Mouse (Mus musculus) liver, embryonic 11.5 days (tissue): ENCODE data around the gene Rpgr. TPM values are rescaled to one million over a fixed set of nuclear protein-coding genes. Genes with fewer than 3 reads are reported as not detected.

Source experiments
- ATAC-seq: fragments of 200-750 bp; cut with Nextera tagmentation; replicated peaks from 2 replicates; pipeline ENCODE4 v1.8.0; 2017; ENCODE audit warnings: moderate number of reproducible peaks, mild to moderate bottlenecking, moderate TSS enrichment, moderate library complexity; ENCODE audit not compliant: low FRiP score
- DNase-seq: peaks from one replicate; pipeline ENCODE4 v3.0.0-alpha.2; 2017; ENCODE audit warnings: low spot score
- H3K27ac ChIP-seq: fragments of 300-500 bp; sonication (generic); 2 replicates; pipeline ENCODE4 v1.5.1; 2014; ENCODE audit warnings: mild to moderate bottlenecking, low read depth, low read length, control low read depth
- H3K27me3 ChIP-seq: fragments of 300-500 bp; sonication (generic); replicated peaks from 2 replicates; pipeline ENCODE4 v1.6.1; 2014; ENCODE audit warnings: low read length, mixed read lengths; ENCODE audit not compliant: control insufficient read depth, insufficient read depth
- H3K36me3 ChIP-seq: fragments of 300-500 bp; sonication (generic); 2 replicates; pipeline ENCODE4 v1.6.1; 2014; ENCODE audit warnings: mild to moderate bottlenecking, low read length, moderate library complexity, mixed read lengths; ENCODE audit not compliant: control insufficient read depth, insufficient read depth
- H3K4me1 ChIP-seq: fragments of 300-500 bp; sonication (generic); replicated peaks from 2 replicates; pipeline ENCODE4 v1.6.1; 2014; ENCODE audit warnings: low read length, mixed read lengths; ENCODE audit not compliant: control insufficient read depth, insufficient read depth
- H3K4me2 ChIP-seq: fragments of 300-500 bp; sonication (generic); 2 replicates; pipeline ENCODE4 v1.6.1; 2014; ENCODE audit warnings: mild to moderate bottlenecking, control low read depth, moderate library complexity
- H3K4me3 ChIP-seq: fragments of 300-500 bp; sonication (generic); 2 replicates; pipeline ENCODE4 v1.5.1; 2014; ENCODE audit warnings: low read depth, low read length, control low read depth
- H3K9ac ChIP-seq: fragments of 300-500 bp; sonication (generic); 2 replicates; pipeline ENCODE4 v1.6.1; 2014; ENCODE audit warnings: low read depth, low read length, control low read depth
- H3K9me3 ChIP-seq: fragments of 300-500 bp; sonication (generic); 2 replicates; pipeline ENCODE4 v1.6.1; 2016; ENCODE audit warnings: low read length, inconsistent platforms, mixed read lengths; ENCODE audit not compliant: control insufficient read depth
- WGBS: fragments of 180-500 bp; shearing (Covaris S2); extraction: QIAGEN DNeasy Blood & Tissue Kit; methylation state at CpG from one replicate; pipeline ENCODE4 v1.1.7; 2014; 5-methylcytosine and 5-hydroxymethylcytosine counted together
- polyA plus RNA-seq: library from polyadenylated mRNA; unstranded; fragments of >200 nt; fragmentation: Nextera tagmentation; extraction: Ambion mirVana; gene quantifications from 2 replicates; pipeline ENCODE4 v1.2.1, GENCODE M21; 2014

Gene Rpgr
- polyA plus RNA-seq, 1 experiment from 2014 or later, result 9.6 TPM

- no peaks in the 10 kb centered on the region for H3K9me3 ChIP-seq
- no peaks in the 10 kb centered on the region for H3K36me3 ChIP-seq
- H3K4me1 ChIP-seq, result no peaks in the 10 kb centered on the region
- no peak overlapping the region for H3K4me3 ChIP-seq
- no peak overlapping the region for H3K9ac ChIP-seq
- DNase-seq (no peak), ATAC-seq (no peak)
- no peak overlapping the region for H3K27ac ChIP-seq
- WGBS, result 76% methylated on average over 1 of the region's 1 CpGs
- no peaks in the 10 kb centered on the region; the same call in 1 of the 2 replicates for H3K27me3 ChIP-seq
- no peak overlapping the region for H3K4me2 ChIP-seq
Observed at GRCm38 (mm10) chrX:10063781-10064180, 152.9 kb downstream of the Rpgr start.

- Histone ChIP-seq H3K4me3 (no peak overlapping the region), H3K27ac (no peak overlapping the region)
- no peak for ATAC-seq
Observed at GRCm38 (mm10) chrX:10063361-10063760, 153.4 kb downstream of the Rpgr start.

GRCm38 (mm10) chrX:10062201-10062600 lies 154.5 kb downstream of the Rpgr start:
- Histone ChIP-seq H3K4me3 (no peak overlapping the region), H3K9me3 (no peaks in the 10 kb centered on the region), H3K4me2 (no peak overlapping the region), H3K4me1 (no peaks in the 10 kb centered on the region), H3K27me3 (no peaks in the 10 kb centered on the region; the same call in 1 of the 2 replicates), H3K27ac (no peak overlapping the region), H3K36me3 (no peaks in the 10 kb centered on the region), H3K9ac (no peak overlapping the region)
- ATAC-seq (no peak), DNase-seq (no peak)
- 81% methylated on average over 4 of the region's 4 CpGs for WGBS

More at GRCm38 (mm10) chrX:10063361-10063760, 153.4 kb downstream of the Rpgr start:
- 61% methylated on average over 2 of the region's 2 CpGs for WGBS
- H3K4me2 ChIP-seq, result no peak overlapping the region
- no peaks in the 10 kb centered on the region; the same call in 1 of the 2 replicates for H3K27me3 ChIP-seq
- no peaks in the 10 kb centered on the region for H3K9me3 ChIP-seq
- no peak overlapping the region for H3K9ac ChIP-seq
- H3K36me3 ChIP-seq, result no peaks in the 10 kb centered on the region
- no peaks in the 10 kb centered on the region for H3K4me1 ChIP-seq
- no peak for DNase-seq

- H3K36me3 ChIP-seq, result no peaks in the 10 kb centered on the region
- no peak overlapping the region for H3K9ac ChIP-seq
- ATAC-seq, result no peak
- no peak overlapping the region for H3K4me2 ChIP-seq
- no peaks in the 10 kb centered on the region for H3K27me3 ChIP-seq
- H3K4me3 ChIP-seq, result no peak overlapping the region
- no peak overlapping the region for H3K27ac ChIP-seq
- no peaks in the 10 kb centered on the region for H3K4me1 ChIP-seq
- no peaks in the 10 kb centered on the region for H3K9me3 ChIP-seq
- DNase-seq, result no peak
Observed at GRCm38 (mm10) chrX:10034666-10035065, 182.1 kb downstream of the Rpgr start.

Other genes starting within 250 kb of the Rpgr start
- 2.2 and 2.3 TPM in 2 replicates for gene Srpx, start 99.2 kb downstream of the Rpgr start, polyA plus RNA-seq
- gene Otc, start 35.4 kb upstream of the Rpgr start, polyA plus RNA-seq, result 12.9 and 13.4 TPM in 2 replicates